Mouse (Mus musculus): ENCODE data around the gene Cavin3.

DNA sequence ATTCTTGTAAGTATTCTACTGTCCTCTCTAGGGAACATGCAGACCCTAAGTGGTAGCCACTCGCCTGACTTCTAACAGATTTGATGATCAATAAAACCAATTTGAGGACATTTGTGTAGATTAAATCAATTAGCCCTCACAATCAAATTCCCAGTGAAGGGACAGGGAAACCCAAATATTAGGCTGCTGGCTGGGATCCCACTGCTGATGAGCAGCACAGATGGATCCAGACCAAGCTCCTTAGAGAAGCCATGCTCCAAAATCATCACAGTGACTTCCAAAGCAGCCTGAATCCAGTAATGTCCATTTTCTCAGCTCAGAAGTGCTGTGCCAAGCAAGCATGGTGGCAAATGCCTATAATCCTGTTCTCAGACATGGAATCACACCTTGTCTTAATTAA, 17.6 kb upstream of the Cavin3 start:
- no peak for TF ChIP-seq CTCF (IDR thresholded peaks at IDR 0.05; ENCODE audit: low read depth, low read length)
- TF ChIP-seq POLR2A (IDR thresholded peaks at IDR 0.05; ENCODE audit: insufficient read depth, low read length) = no peak
- TF ChIP-seq EP300 (IDR thresholded peaks at IDR 0.05; ENCODE audit: insufficient read depth, low read depth, low read length) = no peak

All from ES-Bruce4 (cell line).